Mouse (Mus musculus): ENCODE measurements at regions not wholly inside any gene's neighbourhood (a gene's known extent, or its start where the extent isn't known, plus 50 kb on each side); places are given as distances from the start of the nearest gene placed in this dataset.
"Not testable (repeated sequence)": the region's sequence is repeated elsewhere in the genome, so short reads cannot be mapped to it uniquely, and the experiment has no call there.

GRCm38 (mm10) chr16:9106676-9107075, 276.8 kb downstream of the 1810013L24Rik start:
- not testable (repeated sequence) for H3K9me3 ChIP-seq (ENCODE audit: control insufficient read depth, low read depth, low read length); H3K4me3 ChIP-seq (ENCODE audit: low read depth, low read length); H3K4me2 ChIP-seq (replicated peaks; ENCODE audit: low read depth, low read length); H3K9ac ChIP-seq (replicated peaks; ENCODE audit: low read depth, low read length); H3K36me3 ChIP-seq (ENCODE audit: control insufficient read depth, insufficient read depth, low read length); ATAC-seq (ENCODE audit: insufficient number of reproducible peaks, insufficient read depth, low FRiP score, low read depth); H3K27me3 ChIP-seq (ENCODE audit: control insufficient read depth, insufficient read depth, low read length); H3K27ac ChIP-seq (ENCODE audit: low read length); H3K4me1 ChIP-seq (ENCODE audit: control insufficient read depth, insufficient read depth, low read length)
- 94% methylated on average over 8 of the region's 8 CpGs for whole genome bisulfite sequencing

DNA sequence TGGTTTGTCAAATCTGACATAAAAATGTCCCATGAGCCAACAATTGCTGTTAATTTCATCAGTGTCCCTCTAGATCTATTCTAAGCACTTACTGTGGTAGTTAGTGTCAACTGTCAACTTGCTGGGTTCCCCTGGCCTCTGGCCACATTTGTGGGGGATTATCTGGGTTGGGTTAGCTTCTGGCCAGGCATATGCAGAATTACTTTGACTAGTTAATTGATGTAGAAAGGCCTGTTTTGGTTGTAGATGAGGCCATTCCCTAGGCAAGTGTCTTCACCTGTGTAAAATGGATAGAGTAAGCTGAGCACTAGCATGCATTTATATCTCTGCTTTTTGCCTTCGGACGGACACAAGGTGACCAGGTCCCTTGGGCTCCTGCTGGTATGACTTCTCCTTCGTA, 283.9 kb downstream of the 1810013L24Rik start:
- H3K4me3 ChIP-seq (ENCODE audit: low read depth, low read length) = no peak overlapping the region
- no peak overlapping the region for H3K4me2 ChIP-seq (replicated peaks; ENCODE audit: low read depth, low read length)
- 97% methylated on average over 3 of the region's 3 CpGs for WGBS
- H3K9ac ChIP-seq (replicated peaks; ENCODE audit: low read depth, low read length) = no peak overlapping the region
- no peak for ATAC-seq (ENCODE audit: insufficient number of reproducible peaks, insufficient read depth, low FRiP score, low read depth)
- no peaks in the 10 kb centered on the region for H3K36me3 ChIP-seq (ENCODE audit: control insufficient read depth, insufficient read depth, low read length)
- H3K9me3 ChIP-seq (ENCODE audit: control insufficient read depth, low read depth, low read length) = no peaks in the 10 kb centered on the region
- no peaks in the 10 kb centered on the region for H3K27me3 ChIP-seq (ENCODE audit: control insufficient read depth, insufficient read depth, low read length)
- no peak overlapping the region for H3K27ac ChIP-seq (ENCODE audit: low read length)
- H3K4me1 ChIP-seq (ENCODE audit: control insufficient read depth, insufficient read depth, low read length) = no peaks in the 10 kb centered on the region

DNA sequence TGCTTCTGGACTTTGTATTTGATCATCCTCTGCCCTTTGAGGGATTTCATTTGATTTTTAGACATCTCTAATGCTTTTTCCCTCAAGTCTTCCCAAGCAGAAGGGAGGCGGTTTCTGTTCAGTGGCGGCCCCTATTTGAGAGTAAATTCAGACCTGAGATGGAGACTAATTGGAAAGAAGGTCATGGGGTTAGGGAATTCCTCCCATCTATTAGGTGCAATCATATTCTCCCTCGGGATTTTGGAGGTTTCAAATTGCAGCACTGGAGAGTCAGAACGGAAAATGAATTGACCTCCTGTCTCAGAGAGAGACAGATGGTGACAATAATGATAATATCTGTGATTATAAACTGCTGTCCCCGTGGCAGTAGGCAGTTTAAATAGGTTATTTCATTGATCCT, 285.6 kb downstream of the 1810013L24Rik start:
- 21% methylated on average over 5 of the region's 5 CpGs for WGBS
- Histone ChIP-seq H3K4me2 (replicated peaks; ENCODE audit: low read depth, low read length) (no peak overlapping the region), H3K36me3 (ENCODE audit: control insufficient read depth, insufficient read depth, low read length) (no peaks in the 10 kb centered on the region), H3K27me3 (ENCODE audit: control insufficient read depth, insufficient read depth, low read length) (no peaks in the 10 kb centered on the region), H3K4me3 (ENCODE audit: low read depth, low read length) (no peak overlapping the region), H3K9me3 (ENCODE audit: control insufficient read depth, low read depth, low read length) (no peaks in the 10 kb centered on the region), H3K27ac (ENCODE audit: low read length) (no peak overlapping the region), H3K4me1 (ENCODE audit: control insufficient read depth, insufficient read depth, low read length) (no peaks in the 10 kb centered on the region), H3K9ac (replicated peaks; ENCODE audit: low read depth, low read length) (no peak overlapping the region)
- no peak for ATAC-seq (ENCODE audit: insufficient number of reproducible peaks, insufficient read depth, low FRiP score, low read depth)

DNA sequence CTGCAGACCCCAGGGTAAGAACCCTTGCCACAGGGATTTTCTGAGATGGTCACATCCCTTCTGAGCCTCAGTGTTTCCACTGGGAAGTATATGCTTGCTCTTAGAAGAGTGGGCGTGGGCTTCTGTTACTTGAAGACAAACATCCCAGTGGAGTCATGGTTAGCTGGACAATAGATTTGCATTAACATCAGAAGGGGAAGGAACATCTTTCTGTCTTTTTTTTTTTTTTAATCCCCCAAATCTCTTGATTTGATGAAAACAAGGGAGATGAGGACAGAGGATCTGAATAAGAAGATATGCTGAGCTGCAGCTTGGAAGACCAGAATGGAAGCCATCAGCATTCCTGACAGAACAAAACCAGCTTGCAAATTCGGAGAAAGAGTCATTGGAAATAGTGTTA, 291.7 kb downstream of the 1810013L24Rik start:
- WGBS = 92% methylated on average over 2 of the region's 2 CpGs

DNA sequence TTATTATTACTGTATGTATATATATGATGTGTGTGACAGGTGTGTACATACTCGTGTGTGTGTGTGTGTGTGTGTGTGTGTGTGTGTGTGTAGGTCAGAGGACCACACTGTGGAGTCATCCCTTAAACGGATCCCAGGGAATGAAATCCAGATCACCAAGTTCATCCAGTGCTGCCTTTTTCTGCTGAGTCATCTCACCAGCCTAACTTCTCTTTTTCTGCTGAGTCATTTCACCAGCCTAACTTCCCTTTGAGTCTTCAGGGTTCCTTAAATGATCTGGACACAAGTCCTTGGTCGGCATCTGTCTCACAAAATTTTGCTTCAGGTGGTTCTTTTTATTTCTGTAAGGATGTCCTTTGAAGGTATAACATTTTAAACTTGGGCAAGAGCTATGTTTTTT, 302.2 kb downstream of the 1810013L24Rik start:
- no peaks in the 10 kb centered on the region for H3K27me3 ChIP-seq (ENCODE audit: control insufficient read depth, insufficient read depth, low read length)
- no peaks in the 10 kb centered on the region for H3K36me3 ChIP-seq (ENCODE audit: control insufficient read depth, insufficient read depth, low read length)
- no peak overlapping the region for H3K4me2 ChIP-seq (replicated peaks; ENCODE audit: low read depth, low read length)
- ATAC-seq (ENCODE audit: insufficient number of reproducible peaks, insufficient read depth, low FRiP score, low read depth) = no peak
- WGBS = 79% methylated on average over 3 of the region's 3 CpGs
- no peak overlapping the region for H3K4me3 ChIP-seq (ENCODE audit: low read depth, low read length)
- no peaks in the 10 kb centered on the region for H3K4me1 ChIP-seq (ENCODE audit: control insufficient read depth, insufficient read depth, low read length)
- no peaks in the 10 kb centered on the region for H3K9me3 ChIP-seq (ENCODE audit: control insufficient read depth, low read depth, low read length)
- no peak overlapping the region for H3K9ac ChIP-seq (replicated peaks; ENCODE audit: low read depth, low read length)
- H3K27ac ChIP-seq (ENCODE audit: low read length) = no peak overlapping the region

More for the DNA sequence above, 291.7 kb downstream of the 1810013L24Rik start:
- Histone ChIP-seq H3K27ac (ENCODE audit: low read length) (no peak overlapping the region), H3K4me1 (ENCODE audit: control insufficient read depth, insufficient read depth, low read length) (no peaks in the 10 kb centered on the region), H3K27me3 (ENCODE audit: control insufficient read depth, insufficient read depth, low read length) (no peaks in the 10 kb centered on the region), H3K36me3 (ENCODE audit: control insufficient read depth, insufficient read depth, low read length) (no peaks in the 10 kb centered on the region), H3K9me3 (ENCODE audit: control insufficient read depth, low read depth, low read length) (no peaks in the 10 kb centered on the region), H3K4me3 (ENCODE audit: low read depth, low read length) (no peak overlapping the region), H3K9ac (replicated peaks; ENCODE audit: low read depth, low read length) (no peak overlapping the region), H3K4me2 (replicated peaks; ENCODE audit: low read depth, low read length) (no peak overlapping the region)
- no peak for ATAC-seq (ENCODE audit: insufficient number of reproducible peaks, insufficient read depth, low FRiP score, low read depth)

- no peak for ATAC-seq (ENCODE audit: insufficient number of reproducible peaks, insufficient read depth, low FRiP score, low read depth)
- no peak overlapping the region for H3K9ac ChIP-seq (replicated peaks; ENCODE audit: low read depth, low read length)
- no peak overlapping the region for H3K4me3 ChIP-seq (ENCODE audit: low read depth, low read length)
- no peaks in the 10 kb centered on the region for H3K9me3 ChIP-seq (ENCODE audit: control insufficient read depth, low read depth, low read length)
- no peaks in the 10 kb centered on the region for H3K4me1 ChIP-seq (ENCODE audit: control insufficient read depth, insufficient read depth, low read length)
- no peaks in the 10 kb centered on the region for H3K36me3 ChIP-seq (ENCODE audit: control insufficient read depth, insufficient read depth, low read length)
- no peak overlapping the region for H3K4me2 ChIP-seq (replicated peaks; ENCODE audit: low read depth, low read length)
- no peaks in the 10 kb centered on the region for H3K27me3 ChIP-seq (ENCODE audit: control insufficient read depth, insufficient read depth, low read length)
- no peak overlapping the region for H3K27ac ChIP-seq (ENCODE audit: low read length)
Measured at GRCm38 (mm10) chr16:9132778-9133177, 302.9 kb downstream of the 1810013L24Rik start.

- WGBS = 67% methylated on average over 8 of the region's 8 CpGs
- ATAC-seq (ENCODE audit: insufficient number of reproducible peaks, insufficient read depth, low FRiP score, low read depth) = no peak
- H3K4me1 ChIP-seq (ENCODE audit: control insufficient read depth, insufficient read depth, low read length) = no peaks in the 10 kb centered on the region
- no peak overlapping the region for H3K4me3 ChIP-seq (ENCODE audit: low read depth, low read length)
- H3K9ac ChIP-seq (replicated peaks; ENCODE audit: low read depth, low read length) = no peak overlapping the region
- no peak overlapping the region for H3K4me2 ChIP-seq (replicated peaks; ENCODE audit: low read depth, low read length)
- H3K36me3 ChIP-seq (ENCODE audit: control insufficient read depth, insufficient read depth, low read length) = no peaks in the 10 kb centered on the region
- no peaks in the 10 kb centered on the region for H3K9me3 ChIP-seq (ENCODE audit: control insufficient read depth, low read depth, low read length)
- H3K27ac ChIP-seq (ENCODE audit: low read length) = no peak overlapping the region
- no peaks in the 10 kb centered on the region for H3K27me3 ChIP-seq (ENCODE audit: control insufficient read depth, insufficient read depth, low read length)
Measured at GRCm38 (mm10) chr16:9135377-9135776, 305.5 kb downstream of the 1810013L24Rik start.

GRCm38 (mm10) chr16:9138552-9139224, 308.8 kb downstream of the 1810013L24Rik start:
- no peak for ATAC-seq (ENCODE audit: insufficient number of reproducible peaks, insufficient read depth, low FRiP score, low read depth)
- Histone ChIP-seq H3K4me1 (ENCODE audit: control insufficient read depth, insufficient read depth, low read length) (no peaks in the 10 kb centered on the region), H3K36me3 (ENCODE audit: control insufficient read depth, insufficient read depth, low read length) (no peaks in the 10 kb centered on the region), H3K27me3 (ENCODE audit: control insufficient read depth, insufficient read depth, low read length) (no peaks in the 10 kb centered on the region), H3K9ac (replicated peaks; ENCODE audit: low read depth, low read length) (no peak overlapping the region), H3K27ac (ENCODE audit: low read length) (no peak overlapping the region), H3K4me3 (ENCODE audit: low read depth, low read length) (no peak overlapping the region), H3K4me2 (replicated peaks; ENCODE audit: low read depth, low read length) (no peak overlapping the region), H3K9me3 (ENCODE audit: control insufficient read depth, low read depth, low read length) (no peaks in the 10 kb centered on the region)
- WGBS = 54% methylated on average over 8 of the region's 8 CpGs

DNA sequence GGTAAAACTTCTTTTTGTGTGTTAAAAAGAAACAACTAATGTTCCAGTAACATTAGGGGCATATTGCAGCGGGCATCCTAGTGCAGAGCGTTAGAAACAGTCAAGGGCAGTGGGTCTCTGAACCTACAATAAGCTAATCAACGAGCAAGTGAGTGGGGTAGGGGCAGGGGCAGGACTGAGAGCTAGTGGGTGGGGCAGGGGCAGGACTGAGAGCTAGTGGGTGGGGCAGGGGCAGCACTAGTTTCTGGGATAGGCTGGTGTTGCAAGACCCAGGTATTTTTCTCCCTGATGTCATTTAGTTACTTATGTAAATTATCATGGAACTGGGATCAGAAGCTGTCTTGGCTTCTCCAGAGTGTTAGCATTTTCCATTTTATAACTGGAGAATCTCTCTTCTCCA, 309.5 kb downstream of the 1810013L24Rik start:
- Histone ChIP-seq H3K27ac (ENCODE audit: low read length) (no peak overlapping the region), H3K27me3 (ENCODE audit: control insufficient read depth, insufficient read depth, low read length) (no peaks in the 10 kb centered on the region), H3K4me2 (replicated peaks; ENCODE audit: low read depth, low read length) (no peak overlapping the region), H3K4me3 (ENCODE audit: low read depth, low read length) (no peak overlapping the region), H3K9ac (replicated peaks; ENCODE audit: low read depth, low read length) (no peak overlapping the region), H3K9me3 (ENCODE audit: control insufficient read depth, low read depth, low read length) (no peaks in the 10 kb centered on the region), H3K36me3 (ENCODE audit: control insufficient read depth, insufficient read depth, low read length) (no peaks in the 10 kb centered on the region), H3K4me1 (ENCODE audit: control insufficient read depth, insufficient read depth, low read length) (no peaks in the 10 kb centered on the region)
- 70% methylated on average over 3 of the region's 3 CpGs for WGBS
- ATAC-seq (ENCODE audit: insufficient number of reproducible peaks, insufficient read depth, low FRiP score, low read depth) = no peak

All from stomach, embryonic 14.5 days (tissue).